Mouse (Mus musculus): ENCODE results near the gene Cenpc1. TPM values are rescaled to one million over a fixed set of nuclear protein-coding genes. Genes with fewer than 3 reads are reported as not detected.

Cenpc1 gene
- total RNA-seq, 2 experiments from 2014 or later: 39.5 to 55.1 TPM

DNA sequence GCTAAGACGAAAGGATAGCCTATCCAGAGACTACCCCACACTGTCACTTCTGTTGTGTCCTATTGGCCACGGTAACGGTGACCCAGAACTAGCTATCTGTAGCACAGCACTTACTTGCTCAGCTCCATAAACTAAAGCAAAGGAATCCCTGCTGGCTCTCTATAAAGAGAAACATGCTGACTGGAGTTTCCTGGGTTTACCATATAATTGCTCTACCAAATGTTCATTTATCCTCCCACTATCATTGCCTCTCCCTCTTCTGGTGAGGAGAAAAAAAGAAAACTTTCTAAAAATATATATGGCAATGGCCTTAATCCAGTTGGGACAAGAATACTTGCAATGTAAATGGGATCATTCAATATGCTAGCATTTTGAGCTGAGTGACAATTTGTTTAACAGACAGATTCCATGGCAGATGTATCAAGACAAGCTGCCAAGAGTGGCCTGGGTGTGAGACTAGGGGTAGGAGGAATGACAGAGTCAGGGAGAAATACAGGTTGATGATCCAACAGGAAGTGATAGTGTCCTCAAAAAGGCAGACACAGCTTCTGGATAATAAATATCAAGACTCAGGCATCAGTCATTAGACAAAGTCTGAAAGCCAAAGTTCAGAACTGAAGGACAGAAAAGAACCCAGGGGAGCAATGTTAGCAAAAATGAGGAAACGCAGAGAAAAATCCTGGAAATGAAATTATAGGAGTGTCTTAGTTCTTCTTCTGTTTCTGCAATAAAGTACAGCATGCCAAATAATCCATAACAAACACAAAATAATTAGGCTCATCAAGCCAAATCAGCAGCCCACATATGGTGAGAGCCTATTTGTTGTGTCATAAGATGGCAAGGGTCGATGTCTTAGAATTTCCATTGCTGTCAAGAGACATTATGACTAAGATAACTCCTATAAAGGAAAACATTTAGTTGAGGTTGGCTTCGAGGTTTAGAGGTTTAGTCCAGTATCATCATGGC lies 68.6 kb downstream of the Cenpc1 start:
- ATAC-seq (replicated peaks; ENCODE audit: poor library complexity): no peak

GRCm38 (mm10) chr5:85994551-85994950 lies 70.8 kb downstream of the Cenpc1 start:
- ATAC-seq (replicated peaks; ENCODE audit: poor library complexity): peak; percentile 42; the same call in 1 of the 2 replicates

- no peak for ATAC-seq (replicated peaks; ENCODE audit: poor library complexity)
These were observed 72.3 kb downstream of the Cenpc1 start for GRCm38 (mm10) chr5:85992805-85993721.

DNA sequence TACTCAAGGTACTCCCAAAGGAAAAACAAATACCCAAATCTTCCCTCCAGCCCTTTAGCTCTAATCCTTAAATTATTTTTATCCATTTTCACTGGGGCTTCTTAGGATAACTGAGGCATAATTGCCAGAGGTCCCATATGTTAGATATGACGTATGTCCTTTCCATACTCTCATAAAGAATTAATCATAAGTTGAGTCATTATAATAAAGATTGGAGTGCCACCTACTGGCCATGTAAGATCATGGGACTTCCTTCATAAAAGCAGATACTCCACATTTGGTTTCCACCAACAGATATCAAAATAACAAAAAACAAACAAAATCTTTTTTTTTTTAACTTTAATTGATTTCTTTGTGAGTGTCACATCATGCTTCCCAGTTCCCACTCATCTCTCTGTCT lies 73.3 kb downstream of the Cenpc1 start:
- peak; percentile 69 for ATAC-seq (replicated peaks; ENCODE audit: poor library complexity)

DNA sequence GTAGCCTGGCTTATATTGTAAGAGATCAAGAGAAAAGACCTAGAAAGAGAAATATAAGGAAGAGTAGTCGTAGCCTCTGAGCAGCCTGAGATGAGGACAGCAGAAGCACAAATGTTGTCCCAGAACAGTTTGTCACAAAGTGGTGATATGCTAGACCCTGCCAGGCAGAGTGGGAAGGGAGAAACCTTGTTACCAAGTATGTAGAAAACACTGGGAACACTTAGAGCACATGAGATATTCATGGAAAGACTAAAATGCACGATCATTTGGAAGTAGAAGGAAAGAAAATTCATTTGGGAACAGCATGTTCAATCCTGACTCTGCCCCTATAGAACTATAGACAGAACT lies 77.9 kb downstream of the Cenpc1 start:
- no peak for ATAC-seq (replicated peaks; ENCODE audit: poor library complexity)

DNA sequence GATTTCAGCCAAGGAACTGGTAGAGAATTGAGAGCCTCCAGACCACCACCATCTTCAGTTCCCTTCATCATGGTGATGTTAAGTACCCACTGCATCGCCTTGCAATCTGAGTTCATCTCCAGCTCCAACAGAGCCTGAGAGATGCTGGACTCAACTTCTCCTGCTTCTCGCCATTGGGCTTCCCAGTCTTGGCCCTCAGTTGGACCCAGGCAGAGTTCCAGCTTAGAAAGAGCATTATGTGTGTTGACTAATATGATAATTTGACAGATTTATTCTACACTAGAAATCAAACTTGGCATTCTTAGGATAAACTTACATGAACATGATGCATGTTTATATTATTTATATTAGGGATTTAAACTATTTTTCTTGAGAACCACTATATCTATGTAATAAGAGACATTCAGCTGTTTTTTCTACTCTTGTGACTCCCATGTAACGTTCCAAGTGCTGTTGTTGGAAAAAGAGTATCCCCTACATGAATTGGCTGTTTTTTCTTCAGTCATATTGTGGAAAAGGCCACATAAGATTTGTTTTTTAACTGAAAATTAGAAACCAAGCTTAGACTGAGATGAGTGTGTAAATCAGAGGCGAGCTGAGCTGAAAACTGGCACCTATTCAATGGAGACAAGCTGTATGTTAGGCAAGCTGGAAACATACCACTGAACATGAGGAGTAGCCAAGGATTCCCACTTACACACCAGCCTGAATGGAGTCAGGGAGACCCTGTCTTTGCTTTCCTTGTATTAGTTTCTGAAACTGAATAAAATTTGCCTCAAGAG lies 78.5 kb downstream of the Cenpc1 start:
- no peak for ATAC-seq (replicated peaks; ENCODE audit: poor library complexity)

- ATAC-seq (replicated peaks; ENCODE audit: poor library complexity): no peak
These were observed 87.5 kb downstream of the Cenpc1 start for GRCm38 (mm10) chr5:85977646-85978426.

- ATAC-seq (replicated peaks; ENCODE audit: poor library complexity): no peak
These were observed 102.6 kb downstream of the Cenpc1 start for GRCm38 (mm10) chr5:85962791-85963190.

Other genes starting within 250 kb of the Cenpc1 start
- 67.8 and 69.1 TPM in 2 replicates for gene Stap1, start 6.2 kb upstream of the Cenpc1 start, total RNA-seq (2015)
- gene Stap1, start 6.2 kb upstream of the Cenpc1 start, total RNA-seq (2017): 27.0 and 58.6 TPM in 2 replicates
- 25.9 and 31.5 TPM in 2 replicates for gene Uba6, start 107.2 kb upstream of the Cenpc1 start, total RNA-seq (2015)
- 16.2 and 21.2 TPM in 2 replicates for gene Uba6, start 107.2 kb upstream of the Cenpc1 start, total RNA-seq (2017)
- not detected in 2 replicates for gene Gnrhr, start 132.3 kb upstream of the Cenpc1 start, total RNA-seq (2015)
- gene Gnrhr, start 132.3 kb upstream of the Cenpc1 start, total RNA-seq (2017): not detected in 2 replicates
- gene Tmprss11c, start 223.7 kb upstream of the Cenpc1 start, total RNA-seq (2015): not detected in 2 replicates
- gene Tmprss11c, start 223.7 kb upstream of the Cenpc1 start, total RNA-seq (2017): not detected in 2 replicates

Data from megakaryocyte progenitor cell, adult 5-6 weeks (primary cell).